Mouse (Mus musculus) neural tube, embryonic 14.5 days (tissue): ENCODE measurements at regions not wholly inside any gene's neighbourhood (a gene's known extent, or its start where the extent isn't known, plus 50 kb on each side); places are given as distances from the start of the nearest gene placed in this dataset.

Source experiments
- ATAC-seq: fragments of 200-750 bp; cut with Nextera tagmentation; 2 replicates; pipeline ENCODE4 v1.8.0; 2017; ENCODE audit warnings: low read depth, mild to moderate bottlenecking, moderate TSS enrichment, moderate library complexity
- H3K27ac ChIP-seq: fragments of 300-500 bp; sonication (generic); 2 replicates; pipeline ENCODE4 v1.5.1; 2014; ENCODE audit warnings: low read depth, mild to moderate bottlenecking, control low read depth, low read length, moderate library complexity, mixed read lengths
- H3K27me3 ChIP-seq: fragments of 300-500 bp; sonication (generic); 2 replicates; pipeline ENCODE4 v1.6.1; 2014; ENCODE audit warnings: low read length; ENCODE audit not compliant: control insufficient read depth, insufficient read depth
- H3K36me3 ChIP-seq: fragments of 300-500 bp; sonication (generic); 2 replicates; pipeline ENCODE4 v1.6.1; 2014; ENCODE audit warnings: low read length, mixed read lengths; ENCODE audit not compliant: control insufficient read depth, insufficient read depth
- H3K4me1 ChIP-seq: fragments of 300-500 bp; sonication (generic); 2 replicates; pipeline ENCODE4 v1.6.1; 2014; ENCODE audit warnings: low read length; ENCODE audit not compliant: control insufficient read depth, insufficient read depth
- H3K4me2 ChIP-seq: fragments of 300-500 bp; sonication (generic); 2 replicates; pipeline ENCODE4 v1.6.1; 2014; ENCODE audit warnings: mild to moderate bottlenecking, low read depth, low read length, control low read depth
- H3K4me3 ChIP-seq: fragments of 300-500 bp; sonication (generic); 2 replicates; pipeline ENCODE4 v1.5.1; 2014; ENCODE audit warnings: low read depth, low read length, control low read depth, mixed read lengths
- H3K9ac ChIP-seq: fragments of 300-500 bp; sonication (generic); replicated peaks from 2 replicates; pipeline ENCODE4 v1.6.1; 2014; ENCODE audit warnings: low read depth, mild to moderate bottlenecking, control low read depth, low read length, mixed read lengths
- H3K9me3 ChIP-seq: fragments of 300-500 bp; sonication (generic); 2 replicates; pipeline ENCODE4 v1.6.1; 2016; ENCODE audit warnings: low read length; ENCODE audit not compliant: control insufficient read depth
- WGBS: fragments of 180-500 bp; shearing (Covaris S2); extraction: QIAGEN DNeasy Blood & Tissue Kit; methylation state at CpG from one replicate; pipeline ENCODE4 v1.1.7; 2014; 5-methylcytosine and 5-hydroxymethylcytosine counted together

DNA sequence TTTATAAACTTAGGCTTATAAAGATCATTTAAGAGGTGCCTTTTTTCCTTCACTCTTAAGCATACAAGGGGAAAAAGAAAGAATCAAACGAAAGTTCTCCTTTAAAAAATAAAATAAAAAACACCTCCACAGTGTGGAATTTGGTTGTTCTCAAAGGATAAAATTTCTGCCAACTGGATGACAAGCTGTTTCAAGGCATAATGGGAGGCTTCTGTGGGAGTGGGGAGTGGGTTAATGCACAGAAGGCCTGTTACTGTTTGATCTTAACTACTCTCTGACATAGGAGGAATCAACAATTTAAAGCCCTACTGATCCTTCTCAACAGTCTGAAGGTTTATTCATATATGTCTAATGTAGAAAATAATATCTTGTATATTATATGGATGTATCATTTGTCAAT is 99.2 kb upstream of the Usp25 start:
- H3K4me3 ChIP-seq = no peak overlapping the region
- no peak overlapping the region for H3K9ac ChIP-seq
- no peak overlapping the region for H3K27ac ChIP-seq
- no peaks in the 10 kb centered on the region for H3K36me3 ChIP-seq
- ATAC-seq = no peak
- H3K27me3 ChIP-seq = no peaks in the 10 kb centered on the region
- H3K4me2 ChIP-seq = no peak overlapping the region
- H3K9me3 ChIP-seq = no peaks in the 10 kb centered on the region
- 63% methylated on average over 1 of the region's 1 CpGs for WGBS
- H3K4me1 ChIP-seq = no peaks in the 10 kb centered on the region

DNA sequence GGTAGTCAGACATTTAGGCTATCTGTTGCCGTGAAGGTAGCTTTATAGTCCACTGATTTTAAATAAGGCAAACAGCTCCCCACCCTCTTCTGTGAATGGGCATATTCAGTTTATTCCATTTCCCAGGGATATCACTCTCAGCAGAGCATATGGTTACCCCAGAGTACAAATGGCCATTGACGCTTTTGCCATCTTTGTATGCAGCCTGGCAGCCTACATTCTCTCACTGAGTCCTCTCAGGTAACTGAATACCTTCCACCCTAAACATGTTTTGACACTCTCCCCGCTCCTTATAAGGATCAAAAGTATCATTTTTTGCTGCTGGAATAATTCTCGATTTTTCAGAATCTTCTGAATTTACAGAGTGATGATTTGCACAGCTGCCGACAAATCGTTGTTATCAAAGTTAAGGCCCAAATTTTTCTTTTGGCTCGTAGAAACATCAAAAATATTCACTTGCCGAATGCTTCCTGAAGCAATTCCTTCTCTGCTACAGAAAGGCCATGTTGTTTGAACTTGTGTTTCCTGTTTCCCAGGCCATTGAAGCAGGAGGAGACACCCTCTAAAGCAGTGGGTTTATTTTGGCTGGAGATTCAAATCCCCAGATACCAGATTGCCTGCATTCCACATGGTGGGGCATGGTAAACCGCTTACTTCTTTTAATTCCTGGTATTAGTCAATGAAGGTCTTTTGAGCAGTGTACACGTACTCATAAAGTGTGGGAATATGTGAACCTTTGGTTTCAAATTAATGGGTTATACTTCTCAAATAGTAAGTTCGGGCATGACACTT is 108.1 kb upstream of the Usp25 start:
- H3K27me3 ChIP-seq = no peaks in the 10 kb centered on the region
- no peak overlapping the region for H3K4me2 ChIP-seq
- H3K4me1 ChIP-seq = no peaks in the 10 kb centered on the region
- H3K9ac ChIP-seq = no peak overlapping the region
- H3K4me3 ChIP-seq = no peak overlapping the region
- ATAC-seq = no peak
- no peak overlapping the region for H3K27ac ChIP-seq
- H3K36me3 ChIP-seq = no peaks in the 10 kb centered on the region
- H3K9me3 ChIP-seq = no peaks in the 10 kb centered on the region
- 86% methylated on average over 11 of the region's 11 CpGs for WGBS

- no peak overlapping the region for H3K4me3 ChIP-seq
- H3K9ac ChIP-seq = no peak overlapping the region
- ATAC-seq = no peak
- H3K27me3 ChIP-seq = no peaks in the 10 kb centered on the region
- H3K27ac ChIP-seq = no peak overlapping the region
- 18% methylated on average over 7 of the region's 7 CpGs for WGBS
- no peak overlapping the region for H3K4me2 ChIP-seq
- no peaks in the 10 kb centered on the region for H3K4me1 ChIP-seq
- no peaks in the 10 kb centered on the region for H3K36me3 ChIP-seq
- H3K9me3 ChIP-seq = no peaks in the 10 kb centered on the region
Measured at GRCm38 (mm10) chr16:76899083-76899482, 114.4 kb upstream of the Usp25 start.

DNA sequence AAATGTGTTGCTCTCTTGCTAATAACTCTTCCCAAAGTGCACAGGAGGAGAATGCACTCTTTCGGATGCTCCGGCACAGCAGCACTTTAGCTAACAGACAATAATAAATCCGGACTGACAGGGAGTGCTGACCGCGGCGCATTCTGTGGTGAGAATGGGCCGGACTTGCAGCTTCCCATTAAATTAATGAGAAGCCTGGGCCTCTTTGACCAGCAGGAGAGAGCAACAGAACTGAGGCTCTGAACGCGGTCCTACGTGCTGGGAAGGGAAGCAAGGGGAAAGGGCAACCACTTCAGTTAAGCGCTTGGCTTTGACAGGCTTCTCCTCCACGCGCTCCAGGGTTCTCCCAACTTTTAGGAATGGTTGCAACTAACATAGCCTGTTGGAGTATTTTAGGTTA is 117.2 kb upstream of the Usp25 start:
- peak; percentile 68; the same call in 1 of the 2 replicates for ATAC-seq

DNA sequence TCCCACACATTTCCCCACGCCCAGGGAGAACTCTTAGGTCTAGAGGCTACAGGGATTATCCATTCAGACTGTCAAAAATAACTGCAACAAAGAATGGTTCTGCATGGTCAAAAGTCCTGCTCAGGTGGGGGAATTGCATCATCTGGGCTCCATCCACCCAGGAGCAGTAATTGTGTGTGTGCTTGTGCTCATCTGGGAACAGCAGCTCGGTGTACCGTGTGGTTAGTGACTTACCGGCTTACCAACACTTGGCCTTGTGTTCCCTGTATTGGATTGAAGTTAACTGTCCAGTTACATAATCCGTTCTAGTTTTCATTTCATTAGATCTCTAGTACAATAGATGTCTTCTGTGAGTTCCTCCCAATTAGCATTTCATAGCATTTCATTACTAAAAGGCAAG is 117.7 kb upstream of the Usp25 start:
- H3K27me3 ChIP-seq = no peaks in the 10 kb centered on the region
- H3K4me1 ChIP-seq = no peaks in the 10 kb centered on the region
- H3K4me2 ChIP-seq = no peak overlapping the region
- WGBS = 37% methylated on average over 5 of the region's 5 CpGs
- H3K9ac ChIP-seq = no peak overlapping the region
- no peak overlapping the region for H3K27ac ChIP-seq
- no peak for ATAC-seq
- H3K36me3 ChIP-seq = no peaks in the 10 kb centered on the region
- H3K4me3 ChIP-seq = no peak overlapping the region
- no peaks in the 10 kb centered on the region for H3K9me3 ChIP-seq

More for the DNA sequence above, 117.2 kb upstream of the Usp25 start:
- peak overlapping the region; percentile 35; the same call in 1 of the 2 replicates for H3K4me2 ChIP-seq
- H3K9me3 ChIP-seq = no peaks in the 10 kb centered on the region
- no peaks in the 10 kb centered on the region for H3K27me3 ChIP-seq
- no peak overlapping the region for H3K4me3 ChIP-seq
- no peaks in the 10 kb centered on the region for H3K4me1 ChIP-seq
- H3K36me3 ChIP-seq = no peaks in the 10 kb centered on the region
- no peak overlapping the region for H3K27ac ChIP-seq
- H3K9ac ChIP-seq = no peak overlapping the region
- WGBS = 4% methylated on average over 13 of the region's 13 CpGs

DNA sequence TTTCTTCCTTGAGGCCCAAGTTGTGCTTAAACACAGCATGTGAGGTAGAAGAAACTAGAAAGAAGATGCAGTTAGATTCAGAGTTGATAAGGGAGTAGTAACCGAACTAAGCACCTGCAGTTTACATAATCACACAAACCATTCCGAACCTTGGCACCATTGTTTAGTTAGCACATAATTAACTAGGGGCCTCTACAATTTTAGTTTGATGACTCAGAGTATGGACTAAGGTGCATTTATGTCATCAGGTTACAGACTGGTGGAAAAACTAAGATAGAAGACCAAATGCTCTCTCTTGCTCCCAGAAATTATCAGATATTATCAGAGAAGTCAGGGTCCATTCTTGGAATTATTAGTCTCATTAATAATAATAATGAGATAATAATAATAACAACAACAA is 134.9 kb upstream of the Usp25 start:
- WGBS = 92% methylated on average over 2 of the region's 2 CpGs
- no peaks in the 10 kb centered on the region for H3K4me1 ChIP-seq
- ATAC-seq = no peak
- H3K36me3 ChIP-seq = no peaks in the 10 kb centered on the region
- H3K4me3 ChIP-seq = no peak overlapping the region
- no peak overlapping the region for H3K4me2 ChIP-seq
- H3K9ac ChIP-seq = no peak overlapping the region
- H3K9me3 ChIP-seq = no peaks in the 10 kb centered on the region
- H3K27me3 ChIP-seq = no peaks in the 10 kb centered on the region
- H3K27ac ChIP-seq = no peak overlapping the region

DNA sequence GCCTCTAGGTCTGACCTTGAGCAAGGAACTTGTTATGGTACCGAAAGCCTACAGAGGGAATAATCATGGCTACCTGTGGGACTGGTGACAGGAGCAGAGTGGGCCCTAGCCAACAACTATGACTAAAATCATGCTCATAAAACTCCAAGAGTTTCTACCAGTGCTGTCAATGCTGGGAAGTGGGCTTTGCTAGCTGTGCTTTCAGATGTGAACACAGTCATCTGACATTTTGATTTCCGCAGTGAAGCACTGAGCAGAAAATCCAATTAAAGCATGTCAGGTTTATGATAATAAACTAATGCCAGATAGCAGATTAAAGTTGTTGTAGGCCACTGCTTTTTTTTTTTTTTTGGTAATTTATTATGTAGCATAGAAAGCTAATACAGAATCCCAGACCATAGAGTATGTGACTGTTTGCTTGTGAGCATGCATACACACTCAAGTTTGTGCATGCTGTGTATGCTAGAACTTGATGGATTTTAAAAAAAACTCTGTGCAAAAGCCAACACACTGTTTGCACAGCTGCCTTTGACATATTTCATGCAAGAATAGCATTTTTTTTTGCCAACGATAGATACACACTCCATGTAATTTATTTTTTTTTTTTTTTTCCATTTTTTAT is 138.0 kb upstream of the Usp25 start:
- WGBS = 85% methylated on average over 3 of the region's 3 CpGs
- no peaks in the 10 kb centered on the region for H3K4me1 ChIP-seq
- ATAC-seq = no peak
- H3K9me3 ChIP-seq = no peaks in the 10 kb centered on the region
- H3K27me3 ChIP-seq = no peaks in the 10 kb centered on the region
- no peak overlapping the region for H3K4me3 ChIP-seq
- no peak overlapping the region for H3K27ac ChIP-seq
- no peaks in the 10 kb centered on the region for H3K36me3 ChIP-seq
- H3K4me2 ChIP-seq = no peak overlapping the region
- no peak overlapping the region for H3K9ac ChIP-seq

- no peak overlapping the region for H3K4me3 ChIP-seq
- no peaks in the 10 kb centered on the region for H3K36me3 ChIP-seq
- WGBS = 39% methylated on average over 4 of the region's 4 CpGs
- peak; percentile 58 for ATAC-seq
- H3K4me1 ChIP-seq = no peaks in the 10 kb centered on the region; the same call in 1 of the 2 replicates
- no peaks in the 10 kb centered on the region for H3K9me3 ChIP-seq
- H3K27ac ChIP-seq = no peak overlapping the region
- H3K9ac ChIP-seq = no peak overlapping the region
- H3K4me2 ChIP-seq = peak overlapping the region; percentile 20; the same call in 1 of the 2 replicates
- H3K27me3 ChIP-seq = no peaks in the 10 kb centered on the region
Measured at GRCm38 (mm10) chr16:76866465-76866802, 147.1 kb upstream of the Usp25 start.

GRCm38 (mm10) chr16:76865731-76866464 is 147.6 kb upstream of the Usp25 start:
- peak; percentile 92 for ATAC-seq
- 0 out of 2 replicates have a peak overlapping the region, but pooled peaks have one; percentile 4 for H3K4me3 ChIP-seq
- 15% methylated on average over 8 of the region's 12 CpGs for WGBS
- H3K36me3 ChIP-seq = no peaks in the 10 kb centered on the region
- H3K4me1 ChIP-seq = no peaks in the 10 kb centered on the region; the same call in 1 of the 2 replicates
- H3K27ac ChIP-seq = no peak overlapping the region
- H3K9me3 ChIP-seq = no peaks in the 10 kb centered on the region
- H3K27me3 ChIP-seq = no peaks in the 10 kb centered on the region
- no peak overlapping the region; the same call in 1 of the 2 replicates for H3K9ac ChIP-seq
- H3K4me2 ChIP-seq = peak overlapping the region; percentile 44
